Mouse (Mus musculus) heart, adult 2 months (tissue): ENCODE data around the gene Abhd2.

Experiments used
- CTCF ChIP-seq: fragments of 200-600 bp; IDR thresholded peaks from 2 replicates; pipeline ENCODE4 v1.8.1; 2022; ENCODE audit warnings: antibody characterized with exemption, mild to moderate bottlenecking, moderate library complexity
- EP300 ChIP-seq: fragments of 200-500 bp; IDR thresholded peaks from 2 replicates; pipeline ENCODE4 v1.6.1; 2011; ENCODE audit warnings: low read depth, low read length, control low read depth; ENCODE audit not compliant: insufficient read depth
- POLR2A ChIP-seq: fragments of 200-500 bp; IDR thresholded peaks from 2 replicates; pipeline ENCODE4 v1.6.1; 2011; ENCODE audit warnings: mild to moderate bottlenecking, low read depth, low read length, control low read depth; ENCODE audit not compliant: insufficient read depth

GRCm38 (mm10) chr7:79287928-79288327 is 14.9 kb downstream of the Abhd2 start:
- TF ChIP-seq EP300 (no peak), CTCF (no peak), POLR2A (no peak)
